Mouse (Mus musculus) embryonic fibroblast, embryonic 13.5 days (primary cell): ENCODE data around the gene Gm10985.

Experiments used
- CTCF ChIP-seq: IDR thresholded peaks from 2 replicates; pipeline ENCODE4 v1.5.1; 2011; ENCODE audit warnings: mild to moderate bottlenecking, control low read depth, low read length, moderate library complexity, borderline replicate concordance; ENCODE audit not compliant: insufficient read depth
- POLR2A ChIP-seq: IDR thresholded peaks from 2 replicates; pipeline ENCODE4 v1.6.1; 2011; ENCODE audit warnings: low read depth, mild to moderate bottlenecking, control low read depth, low read length, moderate library complexity

DNA sequence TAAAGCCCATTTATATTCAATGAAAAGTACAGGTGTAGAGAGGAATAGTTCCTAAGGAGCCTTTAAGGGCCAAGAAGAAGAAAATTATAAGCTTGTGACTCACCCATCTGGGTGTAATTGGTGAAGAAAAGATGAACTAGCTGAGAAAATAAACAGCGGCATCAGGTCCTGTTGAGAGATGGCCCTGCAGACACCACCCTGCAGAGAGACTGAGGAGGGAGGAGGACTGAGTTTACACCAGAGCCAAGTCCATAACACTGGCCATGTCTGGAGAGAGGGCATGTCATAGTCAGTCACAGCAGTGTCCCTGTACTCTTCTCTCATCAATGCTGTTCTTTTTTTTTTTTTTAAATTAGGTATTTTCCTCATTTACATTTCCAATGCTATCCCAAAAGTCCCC, 48.0 kb upstream of the Gm10985 start:
- TF ChIP-seq POLR2A: no peak
- no peak for TF ChIP-seq CTCF
